Mouse (Mus musculus) testis, adult 2 months (tissue): ENCODE data around the gene Gm20388.

Experiments
- CTCF ChIP-seq: fragments of 200-500 bp; IDR thresholded peaks from 2 replicates; pipeline ENCODE4 v1.5.1; 2012; ENCODE audit warnings: low read depth, mild to moderate bottlenecking, inconsistent platforms, low read length, moderate library complexity; ENCODE audit not compliant: control insufficient read depth, insufficient read depth, insufficient replicate concordance
- POLR2A ChIP-seq: fragments of 200-500 bp; IDR thresholded peaks from 2 replicates; pipeline ENCODE4 v1.6.1; 2012; ENCODE audit warnings: low read depth, mild to moderate bottlenecking, inconsistent platforms, low read length, moderate library complexity; ENCODE audit not compliant: control insufficient read depth

GRCm38 (mm10) chr8:123345135-123345534 is 3434.5 kb downstream of the Gm20388 start:
- no peak for TF ChIP-seq CTCF
- TF ChIP-seq POLR2A: no peak
